Mouse (Mus musculus) hindbrain, embryonic 16.5 days (tissue): ENCODE measurements at regions not wholly inside any gene's neighbourhood (a gene's known extent, or its start where the extent isn't known, plus 50 kb on each side); places are given as distances from the start of the nearest gene placed in this dataset.
A peak's percentile ranks its signal among the peaks of the same experiment; 100 is the strongest.

Source experiments
- ATAC-seq: fragments of 200-750 bp; cut with Nextera tagmentation; 2 replicates; pipeline ENCODE4 v1.8.0; 2017; ENCODE audit warnings: moderate TSS enrichment, moderate library complexity
- H3K27ac ChIP-seq: fragments of 300-500 bp; sonication (generic); 2 replicates; pipeline ENCODE4 v1.5.1; 2014; ENCODE audit warnings: low read depth, mild to moderate bottlenecking, control low read depth, low read length, moderate library complexity
- H3K27me3 ChIP-seq: fragments of 300-500 bp; sonication (generic); replicated peaks from 2 replicates; pipeline ENCODE4 v1.6.1; 2014; ENCODE audit warnings: low read length; ENCODE audit not compliant: control insufficient read depth, insufficient read depth
- H3K36me3 ChIP-seq: fragments of 300-500 bp; sonication (generic); 2 replicates; pipeline ENCODE4 v1.6.1; 2014; ENCODE audit warnings: mild to moderate bottlenecking, low read length, moderate library complexity, mixed read lengths; ENCODE audit not compliant: control insufficient read depth, insufficient read depth
- H3K4me1 ChIP-seq: fragments of 300-500 bp; sonication (generic); 2 replicates; pipeline ENCODE4 v1.6.1; 2014; ENCODE audit warnings: low read depth, low read length; ENCODE audit not compliant: control insufficient read depth, insufficient read depth
- H3K4me2 ChIP-seq: fragments of 300-500 bp; sonication (generic); 2 replicates; pipeline ENCODE4 v1.6.1; 2014; ENCODE audit warnings: mild to moderate bottlenecking, low read length, control low read depth, moderate library complexity
- H3K4me3 ChIP-seq: fragments of 300-500 bp; sonication (generic); 2 replicates; pipeline ENCODE4 v1.5.1; 2014; ENCODE audit warnings: mild to moderate bottlenecking, low read length, control low read depth, moderate library complexity
- H3K9ac ChIP-seq: fragments of 300-500 bp; sonication (generic); 2 replicates; pipeline ENCODE4 v1.6.1; 2014; ENCODE audit warnings: low read depth, mild to moderate bottlenecking, control low read depth, low read length, moderate library complexity
- H3K9me3 ChIP-seq: fragments of 300-500 bp; sonication (generic); 2 replicates; pipeline ENCODE4 v1.6.1; 2014; ENCODE audit warnings: mild to moderate bottlenecking, low read length, moderate library complexity; ENCODE audit not compliant: control insufficient read depth
- WGBS: fragments of 180-500 bp; shearing (Covaris S2); extraction: QIAGEN DNeasy Blood & Tissue Kit; methylation state at CpG from one replicate; pipeline ENCODE4 v1.1.7; 2014; 5-methylcytosine and 5-hydroxymethylcytosine counted together

DNA sequence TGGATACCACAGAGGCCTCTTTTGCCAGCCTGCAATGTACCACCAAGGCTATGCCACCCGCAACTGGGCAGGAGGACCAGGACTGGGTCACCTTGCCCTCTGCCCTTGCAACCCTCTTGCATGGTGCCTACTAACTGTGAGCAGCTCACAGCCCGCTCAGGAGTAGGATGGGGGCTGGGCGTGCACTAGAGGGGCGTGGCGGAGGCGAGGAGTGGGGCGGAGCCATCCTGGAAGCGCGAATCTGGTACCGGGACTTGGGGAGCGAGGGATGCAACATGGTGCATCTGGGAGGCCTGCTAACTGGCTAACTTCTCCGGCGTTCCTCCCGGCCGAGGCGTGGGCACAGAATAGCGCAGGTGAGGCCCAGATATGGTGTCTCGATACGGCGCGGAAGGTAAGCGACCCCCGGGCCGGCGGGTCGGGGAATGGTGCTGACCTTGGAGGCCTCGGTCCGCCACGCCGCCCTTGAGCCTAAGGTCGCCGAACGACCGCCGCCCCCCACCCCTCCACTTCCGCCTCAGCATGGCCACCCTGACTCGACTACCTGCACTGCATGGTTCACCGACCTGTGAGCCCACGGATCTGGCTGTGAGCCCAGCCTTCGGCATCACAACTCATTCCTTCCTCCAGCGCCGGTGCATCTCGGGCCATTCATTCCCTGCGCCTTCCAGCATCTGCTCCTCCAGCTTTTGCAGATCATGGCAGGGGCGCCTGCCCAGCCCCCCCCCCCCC, 59.7 kb upstream of the Gdi2 start:
- Histone ChIP-seq H3K4me2 (peak overlapping the region; percentile 87), H3K27me3 (no peaks in the 10 kb centered on the region), H3K9ac (peak overlapping the region; percentile 72), H3K4me1 (peaks cover 4% of the 10 kb centered on the region), H3K27ac (peak overlapping the region; percentile 34; the same call in 1 of the 2 replicates), H3K4me3 (peak overlapping the region; percentile 75), H3K36me3 (no peaks in the 10 kb centered on the region), H3K9me3 (no peaks in the 10 kb centered on the region)
- ATAC-seq = peak; percentile 99
- 1% methylated on average over 41 of the region's 45 CpGs for WGBS
